Mouse (Mus musculus): ENCODE results near the gene Thy1. TPM values are rescaled to one million over a fixed set of nuclear protein-coding genes. Genes with fewer than 3 reads are reported as not detected.

Gene Thy1
- total RNA-seq, 2 experiments from 2014 or later: 5.0 to 9.0 TPM

DNA sequence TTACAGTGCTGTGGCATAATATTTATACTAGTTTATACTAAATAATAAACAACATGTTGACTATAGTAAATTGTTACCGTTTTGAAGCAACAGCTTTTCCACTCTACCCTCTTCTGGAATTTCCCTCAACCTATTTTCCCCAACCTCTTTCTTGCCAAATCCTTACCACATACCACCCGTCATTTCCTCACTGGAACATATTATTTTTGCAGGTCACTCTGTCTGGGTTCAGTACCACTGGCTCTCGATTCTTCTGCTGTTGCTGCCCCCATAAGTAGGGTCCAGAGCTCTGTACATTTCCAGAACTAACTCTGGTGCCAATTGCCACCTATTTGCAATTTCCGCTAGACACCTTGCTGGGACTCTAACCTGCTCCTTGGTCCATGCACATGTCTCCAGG lies 11.2 kb upstream of the Thy1 start:
- ATAC-seq (replicated peaks; ENCODE audit: low FRiP score, poor library complexity, severe bottlenecking): no peak

DNA sequence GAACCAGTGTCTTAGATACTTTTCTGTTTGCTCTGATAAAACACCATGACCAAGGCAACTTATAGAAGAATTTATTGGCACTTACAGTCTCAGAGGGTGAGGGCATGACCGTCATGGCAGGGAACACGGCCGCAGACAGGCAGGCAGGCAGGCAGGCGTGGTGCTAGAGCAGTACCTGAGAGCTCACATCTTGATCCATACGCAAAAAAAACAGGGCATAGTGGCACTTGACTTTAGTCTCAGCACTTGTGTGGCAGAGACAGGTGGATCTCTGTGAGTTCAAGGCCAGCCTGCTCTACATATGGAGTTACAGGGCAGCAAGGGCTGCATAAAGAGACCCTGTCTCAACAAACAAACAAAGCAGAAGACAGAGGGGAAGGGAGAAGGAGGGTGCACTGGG lies 9.9 kb upstream of the Thy1 start:
- no peak for ATAC-seq (replicated peaks; ENCODE audit: low FRiP score, poor library complexity, severe bottlenecking)

DNA sequence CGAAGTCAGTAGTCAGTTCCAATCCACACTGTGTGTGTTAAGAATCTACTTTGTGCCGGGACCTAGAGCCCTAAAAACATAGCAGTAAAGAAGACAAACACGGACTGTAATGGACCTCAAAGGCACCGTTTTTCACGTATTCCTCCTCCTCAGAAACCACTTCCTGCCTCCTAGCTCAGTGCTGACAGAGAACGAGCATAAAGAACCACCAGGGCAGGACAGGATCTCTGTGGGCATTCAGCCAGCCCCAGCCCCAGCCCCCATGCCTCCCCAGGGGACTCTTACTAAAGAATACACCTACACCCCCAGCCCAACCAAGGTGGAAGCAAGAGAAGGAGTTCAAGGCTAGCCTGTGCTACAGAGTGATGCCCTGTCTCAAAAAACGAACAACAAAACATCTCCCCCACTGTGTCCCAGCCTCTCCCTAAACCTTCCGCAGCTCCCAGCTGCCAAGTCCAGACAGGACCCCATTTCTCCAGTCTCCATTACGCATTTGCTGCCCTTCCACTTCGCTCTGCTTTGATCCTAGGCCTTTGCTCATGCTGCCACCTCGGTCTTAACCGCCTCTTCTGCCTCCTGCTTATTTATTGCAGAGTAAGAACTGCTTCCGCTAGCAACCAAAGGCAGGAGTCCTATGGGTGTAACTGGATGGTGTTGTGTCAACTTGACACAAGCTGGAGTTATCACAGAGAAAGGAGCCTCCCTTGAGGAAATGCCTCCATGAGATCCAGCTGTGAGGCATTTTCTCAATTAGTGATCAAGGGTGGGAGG lies 9.0 kb upstream of the Thy1 start:
- no peak for ATAC-seq (replicated peaks; ENCODE audit: low FRiP score, poor library complexity, severe bottlenecking)

DNA sequence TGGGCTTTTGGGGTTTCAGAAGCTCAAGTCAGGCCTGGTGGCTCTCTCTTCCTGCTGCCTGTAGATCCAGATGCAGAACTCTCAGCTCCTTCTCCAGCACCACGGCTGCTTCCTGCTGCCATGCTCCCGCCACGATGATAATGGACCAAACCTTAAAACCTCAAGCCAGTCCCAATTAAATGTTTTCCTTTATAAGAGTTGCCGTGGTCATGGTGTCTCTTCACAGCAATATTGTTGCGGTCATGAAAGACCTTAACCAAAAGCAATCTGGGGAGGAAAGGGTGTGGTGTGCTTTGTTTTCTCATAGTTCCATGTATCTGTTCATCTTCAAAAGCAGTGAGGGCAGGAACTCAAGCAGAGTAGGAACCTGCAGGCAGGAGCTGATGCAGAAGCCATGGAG lies 6.1 kb upstream of the Thy1 start:
- no peak for ATAC-seq (replicated peaks; ENCODE audit: low FRiP score, poor library complexity, severe bottlenecking)

DNA sequence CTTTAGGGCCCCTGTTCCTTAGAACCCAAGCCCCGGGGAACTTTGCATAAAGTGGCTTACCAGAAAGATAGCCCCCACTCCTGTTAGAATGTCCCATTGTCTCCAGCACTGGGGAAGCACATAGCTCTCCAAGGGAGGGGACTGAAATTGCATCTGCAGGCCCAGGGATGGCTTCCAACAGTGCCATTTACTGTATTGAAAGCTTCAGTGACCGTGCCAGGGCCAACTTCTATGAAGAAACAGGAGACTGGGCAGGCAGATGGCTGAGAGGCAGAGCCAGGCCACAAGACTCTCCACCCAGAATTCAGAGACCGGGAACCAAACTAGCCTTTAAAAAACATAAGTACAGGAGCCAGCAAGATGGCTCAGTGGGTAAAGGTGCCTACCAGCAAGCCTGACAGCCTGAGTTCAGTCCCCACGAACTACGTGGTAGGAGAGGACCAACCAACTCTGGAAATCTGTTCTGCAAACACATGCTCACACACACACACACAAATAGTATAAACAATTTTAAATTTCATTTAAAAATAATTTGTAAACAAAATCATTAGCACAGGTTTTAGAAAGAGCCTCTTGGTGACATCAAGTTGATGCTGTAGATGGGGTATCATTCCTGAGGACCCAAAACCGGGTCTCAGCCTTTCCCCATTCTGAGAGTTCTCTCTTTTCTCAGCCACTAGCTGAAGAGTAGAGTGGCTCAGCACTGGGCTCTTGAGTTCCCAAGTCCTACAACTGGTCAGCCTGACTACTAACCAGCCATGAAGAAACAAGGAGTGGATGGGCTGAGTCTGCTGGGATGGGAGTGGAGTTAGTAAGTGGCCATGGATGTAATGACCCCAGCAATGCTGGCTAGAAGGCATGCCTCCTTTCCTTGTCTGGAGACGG lies 1.4 kb upstream of the Thy1 start:
- no peak for ATAC-seq (replicated peaks; ENCODE audit: low FRiP score, poor library complexity, severe bottlenecking)

DNA sequence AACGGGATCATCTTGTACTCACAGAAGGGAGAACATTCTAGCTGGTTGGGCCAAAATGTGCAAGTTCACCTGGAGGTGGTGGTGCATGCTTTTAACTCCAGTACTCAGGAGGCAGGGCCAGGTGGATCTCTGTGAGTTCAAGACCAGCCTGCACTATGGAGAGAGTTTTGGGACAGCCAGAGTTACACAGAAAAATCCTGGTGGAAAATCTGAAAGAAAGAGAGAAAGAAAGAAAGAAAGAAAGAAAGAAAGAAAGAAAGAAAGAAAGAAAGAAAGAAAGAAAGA lies 846 bp upstream of the Thy1 start:
- ATAC-seq (replicated peaks; ENCODE audit: low FRiP score, poor library complexity, severe bottlenecking): no peak

DNA sequence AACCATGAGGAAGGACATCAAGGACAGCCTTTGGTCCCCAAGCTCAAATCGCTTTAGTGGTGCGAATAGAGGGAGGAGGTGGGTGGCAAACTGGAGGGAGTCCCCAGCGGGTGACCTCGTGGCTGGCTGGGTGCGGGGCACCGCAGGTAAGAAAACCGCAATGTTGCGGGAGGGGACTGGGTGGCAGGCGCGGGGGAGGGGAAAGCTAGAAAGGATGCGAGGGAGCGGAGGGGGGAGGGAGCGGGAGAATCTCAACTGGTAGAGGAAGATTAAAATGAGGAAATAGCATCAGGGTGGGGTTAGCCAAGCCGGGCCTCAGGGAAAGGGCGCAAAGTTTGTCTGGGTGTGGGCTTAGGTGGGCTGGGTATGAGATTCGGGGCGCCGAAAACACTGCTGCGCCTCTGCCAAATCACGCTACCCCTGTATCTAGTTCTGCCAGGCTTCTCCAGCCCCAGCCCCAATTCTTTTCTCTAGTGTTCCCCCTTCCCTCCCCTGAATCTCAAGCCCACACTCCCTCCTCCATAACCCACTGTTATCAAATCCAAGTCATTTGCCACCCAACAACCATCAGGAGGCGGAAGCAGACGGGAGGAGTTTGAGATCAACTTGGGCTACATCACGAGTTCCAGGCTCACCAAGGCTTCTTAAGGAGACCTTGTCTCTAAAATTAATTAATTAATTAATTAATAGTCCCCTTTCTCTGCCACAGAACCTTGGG lies 683 bp downstream of the Thy1 start:
- no peak for ATAC-seq (replicated peaks; ENCODE audit: low FRiP score, poor library complexity, severe bottlenecking)

DNA sequence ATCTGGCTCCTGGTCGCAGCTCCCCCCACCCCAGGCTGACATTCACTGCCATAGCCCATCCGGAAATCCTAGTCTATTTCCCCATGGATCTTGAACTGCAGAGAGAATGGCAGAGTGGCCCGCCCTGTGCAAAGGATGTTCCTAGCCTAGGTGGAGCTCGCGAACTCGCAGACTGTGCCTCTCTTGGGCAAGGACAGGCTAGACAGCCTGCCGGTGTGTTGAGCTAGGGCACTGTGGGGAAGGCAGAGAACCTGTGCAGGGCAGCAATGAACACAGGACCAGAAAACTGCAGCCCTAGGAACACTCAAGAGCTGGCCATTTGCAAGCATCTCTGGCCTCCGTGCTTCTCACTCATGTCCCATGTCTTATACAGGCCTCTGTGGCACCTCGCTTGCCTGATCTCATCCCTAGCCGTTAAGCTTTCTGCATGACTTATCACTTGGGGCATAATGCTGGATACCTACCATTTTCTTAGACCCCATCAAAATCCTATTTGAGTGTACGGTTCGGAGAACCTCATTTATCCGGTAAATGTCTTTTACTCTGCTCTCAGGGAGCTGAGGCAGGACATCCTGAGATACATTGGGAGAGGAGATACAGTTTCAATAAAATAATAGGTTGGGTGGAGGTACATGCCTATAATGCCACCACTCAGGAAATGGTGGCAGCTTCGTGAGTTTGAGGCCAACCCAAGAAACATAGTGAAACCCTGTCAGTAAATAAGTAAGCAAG lies 1.4 kb downstream of the Thy1 start:
- no peak for ATAC-seq (replicated peaks; ENCODE audit: low FRiP score, poor library complexity, severe bottlenecking)

DNA sequence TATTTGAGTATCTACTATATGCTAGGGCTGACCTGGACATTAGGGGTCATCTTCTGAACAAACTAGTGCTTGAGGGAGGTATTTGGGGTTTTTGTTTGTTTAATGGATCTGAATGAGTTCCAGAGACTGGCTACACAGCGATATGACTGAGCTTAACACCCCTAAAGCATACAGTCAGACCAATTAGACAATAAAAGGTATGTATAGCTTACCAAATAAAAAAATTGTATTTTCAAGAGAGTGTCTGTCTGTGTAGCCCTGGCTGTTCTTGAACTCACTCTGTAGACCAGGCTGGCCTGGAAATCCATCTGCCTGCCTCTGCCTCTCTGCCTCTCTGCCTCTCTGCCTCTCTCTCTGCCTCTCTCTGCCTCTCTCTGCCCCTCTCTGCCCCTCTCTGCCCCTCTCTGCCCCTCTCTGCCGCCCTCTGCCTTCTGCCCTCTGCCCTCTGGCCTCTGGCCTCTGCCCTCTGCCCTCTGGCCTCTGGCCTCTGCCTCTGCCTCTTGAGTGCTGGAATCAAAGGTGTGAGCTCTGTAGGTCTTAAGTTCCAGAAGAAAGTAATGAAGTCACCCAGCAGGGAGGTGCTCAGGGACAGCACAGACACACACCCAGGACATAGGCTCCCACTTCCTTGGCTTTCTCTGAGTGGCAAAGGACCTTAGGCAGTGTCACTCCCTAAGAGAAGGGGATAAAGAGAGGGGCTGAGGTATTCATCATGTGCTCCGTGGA lies 2.1 kb downstream of the Thy1 start:
- ATAC-seq (replicated peaks; ENCODE audit: low FRiP score, poor library complexity, severe bottlenecking): no peak

DNA sequence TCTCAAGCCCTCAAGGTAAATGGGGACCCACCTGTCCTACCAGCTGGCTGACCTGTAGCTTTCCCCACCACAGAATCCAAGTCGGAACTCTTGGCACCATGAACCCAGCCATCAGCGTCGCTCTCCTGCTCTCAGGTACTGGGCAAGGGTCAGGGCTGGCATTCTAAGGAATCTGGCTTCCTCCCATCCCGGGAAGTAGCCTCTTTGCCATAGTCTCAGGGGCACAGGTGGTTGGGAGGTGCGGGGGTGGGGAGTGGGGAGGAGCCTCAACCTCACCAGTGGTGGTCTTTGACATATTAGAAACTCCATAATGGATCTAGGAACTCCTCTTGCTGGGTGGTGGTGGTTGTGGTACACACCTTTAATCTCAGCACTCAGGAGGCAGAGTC lies 2.7 kb downstream of the Thy1 start:
- ATAC-seq (replicated peaks; ENCODE audit: low FRiP score, poor library complexity, severe bottlenecking): no peak

DNA sequence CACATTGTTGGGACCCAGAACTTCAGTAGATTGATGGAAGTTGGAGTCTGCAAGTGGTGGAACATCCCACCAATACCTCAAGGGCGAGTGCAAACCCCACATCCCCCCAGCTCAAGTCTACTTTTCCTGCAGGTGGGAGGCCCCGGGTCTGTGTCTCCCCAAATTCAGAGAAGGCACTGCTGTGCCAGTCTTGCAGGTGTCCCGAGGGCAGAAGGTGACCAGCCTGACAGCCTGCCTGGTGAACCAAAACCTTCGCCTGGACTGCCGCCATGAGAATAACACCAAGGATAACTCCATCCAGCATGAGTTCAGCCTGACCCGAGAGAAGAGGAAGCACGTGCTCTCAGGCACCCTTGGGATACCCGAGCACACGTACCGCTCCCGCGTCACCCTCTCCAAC lies 3.2 kb downstream of the Thy1 start:
- ATAC-seq (replicated peaks; ENCODE audit: low FRiP score, poor library complexity, severe bottlenecking): no peak

DNA sequence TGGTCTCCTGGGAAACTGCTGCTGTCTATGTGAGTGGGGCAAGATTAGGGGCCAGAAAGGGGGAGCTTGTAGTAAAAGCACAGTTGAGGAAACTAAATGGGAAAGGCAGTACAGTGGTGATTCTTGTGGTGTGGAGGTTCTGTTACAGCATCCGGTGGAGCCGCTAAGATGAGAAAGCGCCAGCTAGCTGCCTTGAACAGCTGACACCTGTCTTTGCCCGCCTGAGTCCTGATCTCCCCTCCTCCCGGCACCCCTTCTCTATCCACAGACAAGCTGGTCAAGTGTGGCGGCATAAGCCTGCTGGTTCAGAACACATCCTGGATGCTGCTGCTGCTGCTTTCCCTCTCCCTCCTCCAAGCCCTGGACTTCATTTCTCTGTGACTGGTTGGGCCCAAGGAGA lies 3.9 kb downstream of the Thy1 start:
- no peak for ATAC-seq (replicated peaks; ENCODE audit: low FRiP score, poor library complexity, severe bottlenecking)

DNA sequence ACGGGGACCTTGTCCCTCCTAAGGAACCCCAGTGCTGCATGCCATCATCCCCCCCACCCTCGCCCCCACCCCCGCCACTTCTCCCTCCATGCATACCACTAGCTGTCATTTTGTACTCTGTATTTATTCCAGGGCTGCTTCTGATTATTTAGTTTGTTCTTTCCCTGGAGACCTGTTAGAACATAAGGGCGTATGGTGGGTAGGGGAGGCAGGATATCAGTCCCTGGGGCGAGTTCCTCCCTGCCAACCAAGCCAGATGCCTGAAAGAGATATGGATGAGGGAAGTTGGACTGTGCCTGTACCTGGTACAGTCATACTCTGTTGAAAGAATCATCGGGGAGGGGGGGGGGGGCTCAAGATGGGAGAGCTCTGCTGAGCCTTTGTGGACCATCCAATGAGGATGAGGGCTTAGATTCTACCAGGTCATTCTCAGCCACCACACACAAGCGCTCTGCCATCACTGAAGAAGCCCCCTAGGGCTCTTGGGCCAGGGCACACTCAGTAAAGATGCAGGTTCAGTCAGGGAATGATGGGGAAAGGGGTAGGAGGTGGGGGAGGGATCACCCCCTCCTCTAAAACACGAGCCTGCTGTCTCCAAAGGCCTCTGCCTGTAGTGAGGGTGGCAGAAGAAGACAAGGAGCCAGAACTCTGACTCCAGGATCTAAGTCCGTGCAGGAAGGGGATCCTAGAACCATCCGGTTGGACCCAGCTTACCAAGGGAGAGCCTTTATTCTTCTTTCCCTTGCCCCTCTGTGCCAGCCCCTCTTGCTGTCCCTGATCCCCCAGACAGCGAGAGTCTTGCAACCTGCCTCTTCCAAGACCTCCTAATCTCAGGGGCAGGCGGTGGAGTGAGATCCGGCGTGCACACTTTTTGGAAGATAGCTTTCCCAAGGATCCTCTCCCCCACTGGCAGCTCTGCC lies 4.6 kb downstream of the Thy1 start:
- no peak for ATAC-seq (replicated peaks; ENCODE audit: low FRiP score, poor library complexity, severe bottlenecking)

DNA sequence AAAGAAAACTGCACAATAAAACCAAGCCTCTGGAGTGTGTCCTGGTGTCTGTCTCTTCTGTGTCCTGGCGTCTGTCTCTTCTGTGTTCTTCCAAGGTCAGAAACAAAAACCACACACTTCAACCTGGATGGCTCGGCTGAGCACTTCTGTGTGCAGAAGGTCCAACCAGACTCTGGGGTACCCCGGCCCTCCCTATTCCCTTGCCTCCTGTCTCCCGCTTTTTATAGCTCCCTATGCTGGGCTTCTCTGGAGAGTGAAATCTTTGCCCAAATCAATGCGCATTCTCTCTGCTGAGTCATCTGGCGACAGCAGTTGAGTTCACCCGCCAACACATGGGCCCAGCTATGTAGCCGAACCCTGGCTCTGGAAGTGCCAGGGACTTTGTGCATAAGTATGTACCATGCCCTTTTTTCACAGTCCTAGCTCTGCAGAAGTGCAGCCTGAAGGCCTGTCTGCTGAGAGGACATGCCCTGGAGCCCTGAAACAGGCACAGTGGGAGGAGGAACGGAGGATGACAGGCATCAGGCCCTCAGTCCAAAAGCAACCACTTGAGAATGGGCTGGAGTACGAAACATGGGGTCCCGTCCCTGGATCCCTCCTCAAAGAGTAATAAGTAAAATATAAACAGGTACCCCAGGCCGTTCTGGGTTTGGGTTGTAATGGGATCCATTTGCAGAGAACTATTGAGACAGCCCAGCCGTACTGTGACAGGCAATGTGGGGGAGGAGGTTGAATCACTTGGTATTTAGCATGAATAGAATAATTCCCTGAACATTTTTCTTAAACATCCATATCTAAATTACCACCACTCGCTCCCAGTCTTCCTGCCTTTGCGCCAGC lies 5.6 kb downstream of the Thy1 start:
- ATAC-seq (replicated peaks; ENCODE audit: low FRiP score, poor library complexity, severe bottlenecking): no peak

DNA sequence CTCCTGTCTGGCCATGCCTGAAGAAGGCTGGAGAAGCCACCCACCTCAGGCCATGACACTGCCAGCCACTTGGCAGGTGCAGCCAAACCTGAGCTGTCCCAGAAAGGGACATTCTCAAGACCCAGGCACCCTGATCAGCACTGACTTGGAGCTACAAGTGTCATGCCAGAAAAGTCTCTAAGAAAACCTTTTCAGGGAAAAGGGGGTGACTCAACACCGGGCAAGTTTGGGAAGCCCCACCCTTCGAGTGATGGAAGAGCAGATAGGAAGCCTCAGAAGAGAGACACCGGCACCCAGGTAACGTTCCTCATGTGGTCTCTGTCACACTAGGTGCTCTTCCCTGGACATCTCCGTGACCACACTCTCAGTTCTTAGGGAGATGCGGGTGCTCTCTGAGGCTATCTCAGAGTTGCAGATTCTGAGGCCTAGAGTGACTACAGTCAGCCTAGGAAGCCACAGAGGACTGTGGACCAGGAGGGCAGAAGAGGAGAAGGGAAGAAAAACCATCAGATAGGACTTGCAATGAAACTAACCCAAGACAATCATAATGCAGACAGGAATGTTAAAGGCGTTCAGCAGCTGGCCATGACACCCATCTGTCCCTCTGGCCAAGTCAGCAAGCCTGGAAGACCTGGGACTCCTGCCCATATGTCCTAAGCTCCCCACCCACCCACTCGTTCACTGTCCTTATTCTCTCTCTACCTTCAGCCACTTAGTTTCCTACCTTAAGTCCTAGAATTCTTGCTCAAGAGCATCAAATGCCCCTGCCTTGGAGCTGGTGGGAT lies 6.4 kb downstream of the Thy1 start:
- ATAC-seq (replicated peaks; ENCODE audit: low FRiP score, poor library complexity, severe bottlenecking): no peak

DNA sequence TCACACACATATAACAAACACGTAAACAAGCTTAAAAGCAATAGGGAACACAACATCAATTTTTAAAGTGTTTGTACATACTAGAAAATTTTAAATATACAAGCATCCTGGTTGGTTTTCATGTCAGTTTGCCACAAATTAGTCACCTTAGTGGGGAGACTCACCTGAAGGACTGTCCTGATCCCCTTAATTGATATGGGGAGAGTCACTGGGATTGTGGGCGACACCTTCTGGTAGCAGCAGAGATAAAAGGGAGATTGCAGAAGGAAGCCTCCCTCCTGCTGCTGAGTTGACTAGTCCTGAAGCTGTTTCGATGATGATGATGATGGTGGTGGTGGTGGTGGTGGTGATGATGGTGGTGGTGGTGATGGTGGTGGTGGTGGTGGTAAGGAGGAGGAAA lies 9.7 kb downstream of the Thy1 start:
- no peak for ATAC-seq (replicated peaks; ENCODE audit: low FRiP score, poor library complexity, severe bottlenecking)

DNA sequence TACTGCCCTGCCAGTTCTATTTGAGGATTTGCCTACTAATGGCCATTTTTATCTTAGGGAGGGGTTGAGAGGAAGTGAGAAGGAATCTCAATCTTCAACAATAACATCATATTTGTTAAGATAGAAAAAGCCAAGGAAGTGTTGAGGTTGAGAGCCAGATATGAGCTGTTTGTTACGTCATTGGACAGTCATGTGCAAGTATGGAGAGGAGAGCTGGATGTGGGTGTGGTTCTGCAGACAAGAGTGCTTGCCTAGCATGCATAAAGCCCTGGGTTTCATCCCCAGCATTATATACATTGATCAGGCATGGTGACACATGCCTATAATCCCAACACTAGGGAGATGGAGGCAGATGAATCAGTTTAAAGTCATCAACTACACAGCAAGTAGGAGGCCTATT lies 10.8 kb downstream of the Thy1 start:
- no peak for ATAC-seq (replicated peaks; ENCODE audit: low FRiP score, poor library complexity, severe bottlenecking)

All from erythroblast, adult 5-6 weeks (primary cell).